Mouse (Mus musculus): ENCODE measurements around the gene Prom1. TPM values are rescaled to one million over a fixed set of nuclear protein-coding genes. Genes with fewer than 3 reads are reported as not detected.
A peak's percentile ranks its signal among the peaks of the same experiment; 100 is the strongest.

Prom1 gene
- polyA plus RNA-seq, 1 experiment from 2014 or later, result 28.3 TPM

GRCm38 (mm10) chr5:43971156-43971555 is 130.7 kb downstream of the Prom1 start:
- Histone ChIP-seq H3K27ac (ENCODE audit: low read length) (no peak overlapping the region), H3K27me3 (ENCODE audit: control insufficient read depth, insufficient read depth, low read depth, low read length) (no peaks in the 10 kb centered on the region), H3K36me3 (ENCODE audit: control insufficient read depth, insufficient read depth, low read length) (no peaks in the 10 kb centered on the region), H3K9ac (ENCODE audit: low read depth, low read length) (no peak overlapping the region), H3K4me1 (ENCODE audit: control insufficient read depth, insufficient read depth, low read length) (no peaks in the 10 kb centered on the region), H3K4me3 (ENCODE audit: low read depth, low read length) (no peak overlapping the region), H3K9me3 (replicated peaks; ENCODE audit: control insufficient read depth, low read length, poor library complexity, severe bottlenecking) (no peaks in the 10 kb centered on the region), H3K4me2 (ENCODE audit: low read length) (no peak overlapping the region)
- 86% methylated on average over 2 of the region's 2 CpGs for WGBS
- ATAC-seq, result no peak

- no peak overlapping the region for H3K9ac ChIP-seq (ENCODE audit: low read depth, low read length)
- no peak for ATAC-seq
These were observed 131.3 kb downstream of the Prom1 start for GRCm38 (mm10) chr5:43970532-43970931.

GRCm38 (mm10) chr5:43968634-43969033 is 133.2 kb downstream of the Prom1 start:
- 77% methylated on average over 2 of the region's 2 CpGs for WGBS
- Histone ChIP-seq H3K27ac (ENCODE audit: low read length) (no peak overlapping the region), H3K27me3 (ENCODE audit: control insufficient read depth, insufficient read depth, low read depth, low read length) (no peaks in the 10 kb centered on the region), H3K4me3 (ENCODE audit: low read depth, low read length) (no peak overlapping the region), H3K9me3 (replicated peaks; ENCODE audit: control insufficient read depth, low read length, poor library complexity, severe bottlenecking) (no peaks in the 10 kb centered on the region), H3K9ac (ENCODE audit: low read depth, low read length) (no peak overlapping the region), H3K4me1 (ENCODE audit: control insufficient read depth, insufficient read depth, low read length) (no peaks in the 10 kb centered on the region), H3K36me3 (ENCODE audit: control insufficient read depth, insufficient read depth, low read length) (no peaks in the 10 kb centered on the region), H3K4me2 (ENCODE audit: low read length) (no peak overlapping the region)
- no peak for ATAC-seq

More at GRCm38 (mm10) chr5:43970532-43970931, 131.3 kb downstream of the Prom1 start:
- H3K36me3 ChIP-seq (ENCODE audit: control insufficient read depth, insufficient read depth, low read length), result no peaks in the 10 kb centered on the region
- WGBS, result 83% methylated on average over 2 of the region's 2 CpGs
- H3K4me1 ChIP-seq (ENCODE audit: control insufficient read depth, insufficient read depth, low read length), result no peaks in the 10 kb centered on the region
- no peak overlapping the region for H3K4me2 ChIP-seq (ENCODE audit: low read length)
- H3K27me3 ChIP-seq (ENCODE audit: control insufficient read depth, insufficient read depth, low read depth, low read length), result no peaks in the 10 kb centered on the region
- H3K27ac ChIP-seq (ENCODE audit: low read length), result no peak overlapping the region
- no peaks in the 10 kb centered on the region for H3K9me3 ChIP-seq (replicated peaks; ENCODE audit: control insufficient read depth, low read length, poor library complexity, severe bottlenecking)
- H3K4me3 ChIP-seq (ENCODE audit: low read depth, low read length), result no peak overlapping the region

GRCm38 (mm10) chr5:43961056-43961455 is 140.8 kb downstream of the Prom1 start:
- Histone ChIP-seq H3K4me3 (ENCODE audit: low read depth, low read length) (no peak overlapping the region), H3K4me1 (ENCODE audit: control insufficient read depth, insufficient read depth, low read length) (no peaks in the 10 kb centered on the region), H3K27me3 (ENCODE audit: control insufficient read depth, insufficient read depth, low read depth, low read length) (no peaks in the 10 kb centered on the region), H3K9me3 (replicated peaks; ENCODE audit: control insufficient read depth, low read length, poor library complexity, severe bottlenecking) (no peaks in the 10 kb centered on the region), H3K4me2 (ENCODE audit: low read length) (no peak overlapping the region), H3K27ac (ENCODE audit: low read length) (no peak overlapping the region), H3K9ac (ENCODE audit: low read depth, low read length) (no peak overlapping the region), H3K36me3 (ENCODE audit: control insufficient read depth, insufficient read depth, low read length) (no peaks in the 10 kb centered on the region)
- no peak for ATAC-seq
- 92% methylated on average over 3 of the region's 3 CpGs for WGBS

- ATAC-seq, result no peak
These were observed 141.9 kb downstream of the Prom1 start for GRCm38 (mm10) chr5:43959884-43960440.

GRCm38 (mm10) chr5:43953241-43953640 is 148.6 kb downstream of the Prom1 start:
- 69% methylated on average over 1 of the region's 1 CpGs for WGBS
- ATAC-seq, result no peak

More at GRCm38 (mm10) chr5:43959884-43960440, 141.9 kb downstream of the Prom1 start:
- Histone ChIP-seq H3K4me3 (ENCODE audit: low read depth, low read length) (no peak overlapping the region), H3K9me3 (replicated peaks; ENCODE audit: control insufficient read depth, low read length, poor library complexity, severe bottlenecking) (no peaks in the 10 kb centered on the region), H3K4me1 (ENCODE audit: control insufficient read depth, insufficient read depth, low read length) (no peaks in the 10 kb centered on the region), H3K4me2 (ENCODE audit: low read length) (no peak overlapping the region), H3K27me3 (ENCODE audit: control insufficient read depth, insufficient read depth, low read depth, low read length) (no peaks in the 10 kb centered on the region), H3K36me3 (ENCODE audit: control insufficient read depth, insufficient read depth, low read length) (no peaks in the 10 kb centered on the region), H3K9ac (ENCODE audit: low read depth, low read length) (no peak overlapping the region), H3K27ac (ENCODE audit: low read length) (no peak overlapping the region)
- WGBS, result 75% methylated on average over 2 of the region's 3 CpGs

GRCm38 (mm10) chr5:43948748-43949275 is 153.0 kb downstream of the Prom1 start:
- H3K36me3 ChIP-seq (ENCODE audit: control insufficient read depth, insufficient read depth, low read length), result no peaks in the 10 kb centered on the region
- no peak overlapping the region for H3K27ac ChIP-seq (ENCODE audit: low read length)
- ATAC-seq, result peak; percentile 50
- no peaks in the 10 kb centered on the region for H3K27me3 ChIP-seq (ENCODE audit: control insufficient read depth, insufficient read depth, low read depth, low read length)
- no peak overlapping the region for H3K4me3 ChIP-seq (ENCODE audit: low read depth, low read length)
- H3K9ac ChIP-seq (ENCODE audit: low read depth, low read length), result peak overlapping the region; percentile 17; the same call in 1 of the 2 replicates
- no peaks in the 10 kb centered on the region for H3K9me3 ChIP-seq (replicated peaks; ENCODE audit: control insufficient read depth, low read length, poor library complexity, severe bottlenecking)
- 2% methylated on average over 8 of the region's 8 CpGs for WGBS
- peaks cover 18% of the 10 kb centered on the region for H3K4me1 ChIP-seq (ENCODE audit: control insufficient read depth, insufficient read depth, low read length)
- peak overlapping the region; percentile 86 for H3K4me2 ChIP-seq (ENCODE audit: low read length)

More at GRCm38 (mm10) chr5:43953241-43953640, 148.6 kb downstream of the Prom1 start:
- no peak overlapping the region for H3K9ac ChIP-seq (ENCODE audit: low read depth, low read length)
- no peaks in the 10 kb centered on the region for H3K36me3 ChIP-seq (ENCODE audit: control insufficient read depth, insufficient read depth, low read length)
- no peaks in the 10 kb centered on the region for H3K27me3 ChIP-seq (ENCODE audit: control insufficient read depth, insufficient read depth, low read depth, low read length)
- no peak overlapping the region for H3K4me2 ChIP-seq (ENCODE audit: low read length)
- no peak overlapping the region for H3K4me3 ChIP-seq (ENCODE audit: low read depth, low read length)
- H3K4me1 ChIP-seq (ENCODE audit: control insufficient read depth, insufficient read depth, low read length), result peaks cover 7% of the 10 kb centered on the region
- no peaks in the 10 kb centered on the region for H3K9me3 ChIP-seq (replicated peaks; ENCODE audit: control insufficient read depth, low read length, poor library complexity, severe bottlenecking)
- H3K27ac ChIP-seq (ENCODE audit: low read length), result no peak overlapping the region

GRCm38 (mm10) chr5:43948111-43948743 is 153.6 kb downstream of the Prom1 start:
- H3K9ac ChIP-seq (ENCODE audit: low read depth, low read length), result peak overlapping the region; percentile 45; the same call in 1 of the 2 replicates
- 2% methylated on average over 27 of the region's 27 CpGs for WGBS
- H3K9me3 ChIP-seq (replicated peaks; ENCODE audit: control insufficient read depth, low read length, poor library complexity, severe bottlenecking), result no peaks in the 10 kb centered on the region
- no peak overlapping the region for H3K27ac ChIP-seq (ENCODE audit: low read length)
- peak overlapping the region; percentile 86 for H3K4me2 ChIP-seq (ENCODE audit: low read length)
- peaks cover 18% of the 10 kb centered on the region for H3K4me1 ChIP-seq (ENCODE audit: control insufficient read depth, insufficient read depth, low read length)
- no peaks in the 10 kb centered on the region for H3K36me3 ChIP-seq (ENCODE audit: control insufficient read depth, insufficient read depth, low read length)
- H3K27me3 ChIP-seq (ENCODE audit: control insufficient read depth, insufficient read depth, low read depth, low read length), result no peaks in the 10 kb centered on the region
- H3K4me3 ChIP-seq (ENCODE audit: low read depth, low read length), result peak overlapping the region; percentile 39
- peak; percentile 89 for ATAC-seq

- peak overlapping the region; percentile 45; the same call in 1 of the 2 replicates for H3K9ac ChIP-seq (ENCODE audit: low read depth, low read length)
- no peaks in the 10 kb centered on the region for H3K9me3 ChIP-seq (replicated peaks; ENCODE audit: control insufficient read depth, low read length, poor library complexity, severe bottlenecking)
- 37% methylated on average over 9 of the region's 9 CpGs for WGBS
- H3K27ac ChIP-seq (ENCODE audit: low read length), result no peak overlapping the region
- no peaks in the 10 kb centered on the region for H3K27me3 ChIP-seq (ENCODE audit: control insufficient read depth, insufficient read depth, low read depth, low read length)
- H3K4me3 ChIP-seq (ENCODE audit: low read depth, low read length), result peak overlapping the region; percentile 39
- peak; percentile 69 for ATAC-seq
- H3K4me1 ChIP-seq (ENCODE audit: control insufficient read depth, insufficient read depth, low read length), result peaks cover 18% of the 10 kb centered on the region
- peak overlapping the region; percentile 86 for H3K4me2 ChIP-seq (ENCODE audit: low read length)
- no peaks in the 10 kb centered on the region for H3K36me3 ChIP-seq (ENCODE audit: control insufficient read depth, insufficient read depth, low read length)
These were observed 154.4 kb downstream of the Prom1 start for GRCm38 (mm10) chr5:43947330-43947977.

All from midbrain, embryonic 16.5 days (tissue).